Mouse (Mus musculus) liver, embryonic 14.5 days (tissue): ENCODE measurements around the gene Slc30a2. TPM values are rescaled to one million over a fixed set of nuclear protein-coding genes. Genes with fewer than 3 reads are reported as not detected.
A peak's percentile ranks its signal among the peaks of the same experiment; 100 is the strongest.
"Not testable (repeated sequence)": the region's sequence is repeated elsewhere in the genome, so short reads cannot be mapped to it uniquely, and the experiment has no call there.

Source experiments
- ATAC-seq: fragments of 200-750 bp; cut with Nextera tagmentation; 2 replicates; pipeline ENCODE4 v1.8.0; 2017; ENCODE audit warnings: moderate number of reproducible peaks, mild to moderate bottlenecking, moderate library complexity; ENCODE audit not compliant: insufficient read depth
- DNase-seq, 3 experiments: peaks; one replicate each; pipeline ENCODE4 v3.0.0-alpha.2; 2012 to 2013; ENCODE audit warnings: low read depth in 3 of 3, low spot score in 3 of 3
- H3K27ac ChIP-seq: fragments of 300-500 bp; sonication (generic); 2 replicates; pipeline ENCODE4 v1.5.1; 2014; ENCODE audit warnings: moderate library complexity, mild to moderate bottlenecking, control low read depth, inconsistent platforms
- H3K27me3 ChIP-seq: fragments of 300-500 bp; sonication (generic); 2 replicates; pipeline ENCODE4 v1.6.1; 2014; ENCODE audit warnings: mild to moderate bottlenecking, low read length, moderate library complexity; ENCODE audit not compliant: control insufficient read depth, insufficient read depth
- H3K36me3 ChIP-seq: fragments of 300-500 bp; sonication (generic); replicated peaks from 2 replicates; pipeline ENCODE4 v1.6.1; 2014; ENCODE audit warnings: low read depth; ENCODE audit not compliant: control insufficient read depth, insufficient read depth
- H3K4me1 ChIP-seq, 2 experiments: fragments of 200-500 bp in 1 of 2; fragments of 300-500 bp in 1 of 2; sonication (generic) in 1 of 2; replicated peaks; 2 replicates each; pipeline ENCODE4 v1.6.1; 2012 to 2014; ENCODE audit warnings: antibody characterized with exemption in 1 of 2, inconsistent platforms in 1 of 2, low read length in 1 of 2; ENCODE audit not compliant: control insufficient read depth in 2 of 2, insufficient read depth in 2 of 2
- H3K4me2 ChIP-seq: fragments of 300-500 bp; sonication (generic); 2 replicates; pipeline ENCODE4 v1.6.1; 2014; ENCODE audit warnings: low read depth, mild to moderate bottlenecking, control low read depth, moderate library complexity
- H3K4me3 ChIP-seq, 2 experiments: fragments of 200-500 bp in 1 of 2; fragments of 300-500 bp in 1 of 2; sonication (generic) in 1 of 2; 2 replicates each; pipeline ENCODE4 v1.5.1; 2012 to 2014; ENCODE audit warnings: low read depth in 2 of 2, low read length in 2 of 2, mild to moderate bottlenecking in 2 of 2, control low read depth in 1 of 2, inconsistent platforms in 1 of 2, moderate library complexity in 1 of 2; ENCODE audit not compliant: insufficient read depth in 1 of 2
- H3K9ac ChIP-seq: fragments of 300-500 bp; sonication (generic); replicated peaks from 2 replicates; pipeline ENCODE4 v1.6.1; 2014; ENCODE audit warnings: mild to moderate bottlenecking, control low read depth, moderate library complexity
- H3K9me3 ChIP-seq: fragments of 300-500 bp; sonication (generic); 2 replicates; pipeline ENCODE4 v1.6.1; 2016; ENCODE audit warnings: low read length, mixed read lengths; ENCODE audit not compliant: control insufficient read depth
- CTCF ChIP-seq: IDR thresholded peaks from 2 replicates; pipeline ENCODE4 v1.5.1; 2016; ENCODE audit warnings: antibody characterized with exemption, low read depth, control low read depth
- EP300 ChIP-seq: IDR thresholded peaks from 2 replicates; pipeline ENCODE4 v1.6.1; 2016; ENCODE audit warnings: antibody characterized with exemption, low read depth
- WGBS: fragments of 180-500 bp; shearing (Covaris S2); extraction: QIAGEN DNeasy Blood & Tissue Kit; methylation state at CpG from one replicate; pipeline ENCODE4 v1.1.7; 2014; ENCODE audit not compliant: insufficient replicate concordance; 5-methylcytosine and 5-hydroxymethylcytosine counted together
- polyA plus RNA-seq, 2 experiments: library from polyadenylated mRNA; depleted of rRNA in 1 of 2; stranded (reverse) in 1 of 2; unstranded in 1 of 2; fragments of >200 nt; fragmentation: Nextera tagmentation in 1 of 2; extraction: Ambion mirVana in 1 of 2; gene quantifications; 2 replicates each; pipeline versions ENCODE4 v1.2.1 to v1.2.3; 2012 to 2014

The Slc30a2 gene
- polyA plus RNA-seq (2012; rRNA removed) (0.02 TPM in 1 of 2 replicates, not detected in the other), polyA plus RNA-seq (2014; fragmentation: Nextera tagmentation; extraction: Ambion mirVana) (not detected in 2 replicates)

- Histone ChIP-seq H3K4me3 (no peak within 1 kb of the TSS), H3K27me3 (peaks cover 35% of the 10 kb centered on the region), H3K4me2 (no peak within 1 kb of the TSS; the same call in none of the 2 replicates), H3K36me3 (no peaks in the 10 kb centered on the region), H3K9ac (no peak within 1 kb of the TSS), H3K4me1 (no peaks in the 10 kb centered on the region), H3K27ac (no peak within 1 kb of the TSS), H3K9me3 (no peaks in the 10 kb centered on the region)
- DNase-seq (no peak), ATAC-seq (no peak)
- TF ChIP-seq CTCF (no peak), EP300 (no peak)
- 4% methylated on average over 61 of the region's 61 CpGs for WGBS
Observed at GRCm38 (mm10) chr4:134343071-134344031, at the start of gene Slc30a2. TSS of gene Slc30a2 (plus strand) at chr4:134343181.

GRCm38 (mm10) chr4:134293692-134294163 is 49.3 kb upstream of the Slc30a2 start:
- DNase-seq = no peak
- Histone ChIP-seq H3K4me3 (no peak overlapping the region), H3K4me2 (no peak overlapping the region), H3K4me1 (peaks cover 0 to 2% of the 10 kb centered on the region in 2 experiments; a peak in 1 of 4 replicates), H3K27me3 (no peaks in the 10 kb centered on the region), H3K36me3 (no peaks in the 10 kb centered on the region), H3K9me3 (no peaks in the 10 kb centered on the region), H3K9ac (no peak overlapping the region), H3K27ac (no peak overlapping the region)
- TF ChIP-seq CTCF (no peak), EP300 (no peak)
- WGBS = 40% methylated on average over 9 of the region's 9 CpGs
- ATAC-seq = no peak

DNA sequence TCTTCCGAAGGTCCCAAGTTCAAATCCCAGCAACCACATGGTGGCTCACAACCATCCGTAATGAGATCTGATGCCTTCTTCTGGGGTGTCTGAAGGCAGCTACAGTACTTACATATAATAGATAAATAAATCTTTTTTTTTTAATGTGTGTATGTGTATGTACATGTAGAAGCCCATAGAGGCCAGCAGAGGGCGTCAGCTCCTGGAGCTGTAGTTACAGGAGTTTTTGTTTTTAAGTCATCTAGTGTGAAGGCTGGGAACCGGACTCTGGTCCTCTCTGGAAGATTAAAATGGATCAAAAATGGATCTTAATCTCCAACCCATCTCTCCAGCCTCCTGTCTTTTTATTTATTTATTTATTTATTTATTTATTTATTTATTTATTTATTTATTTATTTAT is 46.9 kb upstream of the Slc30a2 start:
- not testable (repeated sequence) for H3K4me3 ChIP-seq, H3K4me2 ChIP-seq, H3K9ac ChIP-seq, H3K36me3 ChIP-seq, H3K4me1 ChIP-seq, DNase-seq, H3K27ac ChIP-seq, ATAC-seq, H3K27me3 ChIP-seq, H3K9me3 ChIP-seq
- WGBS = 64% methylated on average over 4 of the region's 4 CpGs

DNA sequence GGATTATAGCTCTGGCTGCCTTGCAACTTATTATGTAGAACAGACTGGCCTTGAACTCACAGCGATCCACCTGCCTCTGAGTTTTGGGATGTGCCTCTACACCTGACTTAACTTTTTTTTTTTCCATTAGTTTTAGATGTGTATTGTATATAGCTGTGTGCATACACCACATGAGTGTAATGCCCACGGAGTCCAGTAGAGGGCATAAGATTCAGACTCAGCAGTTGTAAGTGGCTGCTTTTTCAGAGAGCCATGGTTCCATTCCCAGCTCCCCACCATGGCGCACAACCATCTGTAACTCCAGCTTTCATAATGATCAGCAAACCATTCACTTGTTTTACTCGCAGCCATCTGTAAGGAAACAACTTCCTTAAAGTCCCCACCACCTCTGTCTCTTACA is 46.5 kb upstream of the Slc30a2 start:
- ATAC-seq = no peak
- H3K4me2 ChIP-seq = no peak overlapping the region
- WGBS = 73% methylated on average over 4 of the region's 4 CpGs

DNA sequence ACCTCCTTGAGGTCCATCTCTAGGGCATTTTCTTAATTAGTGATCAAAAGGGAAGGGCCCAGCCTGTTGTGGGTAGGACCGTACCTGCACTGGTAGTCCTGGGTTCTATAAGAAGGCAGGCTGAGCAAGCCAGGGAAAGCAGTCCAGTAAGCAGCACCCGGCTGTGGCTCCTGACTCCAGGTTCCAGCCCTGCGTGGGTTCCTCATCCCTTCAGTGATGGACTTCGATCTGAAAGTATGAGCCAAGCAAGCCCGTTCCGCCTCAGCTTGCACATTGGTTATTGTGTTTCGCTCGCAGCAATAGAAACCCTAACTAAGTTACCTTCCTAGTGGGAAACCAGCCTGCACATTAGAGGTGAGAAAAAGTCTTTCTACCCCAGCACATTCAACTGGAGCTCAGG is 45.6 kb upstream of the Slc30a2 start:
- no peak for ATAC-seq
- Histone ChIP-seq H3K4me1 (no peaks in the 10 kb centered on the region), H3K4me2 (no peak overlapping the region), H3K4me3 (no peak overlapping the region), H3K9me3 (no peaks in the 10 kb centered on the region), H3K27me3 (no peaks in the 10 kb centered on the region), H3K27ac (no peak overlapping the region), H3K36me3 (no peaks in the 10 kb centered on the region), H3K9ac (no peak overlapping the region)
- DNase-seq = no peak
- TF ChIP-seq EP300 (no peak), CTCF (no peak)
- 78% methylated on average over 8 of the region's 8 CpGs for WGBS

More for the DNA sequence above, 46.5 kb upstream of the Slc30a2 start:
- no peaks in the 10 kb centered on the region for H3K9me3 ChIP-seq
- H3K36me3 ChIP-seq = no peaks in the 10 kb centered on the region
- no peaks in the 10 kb centered on the region for H3K27me3 ChIP-seq
- no peaks in the 10 kb centered on the region for H3K4me1 ChIP-seq
- H3K27ac ChIP-seq = no peak overlapping the region
- no peak overlapping the region for H3K9ac ChIP-seq
- peak; percentile 20; the same call in 1 of the 2 replicates for TF ChIP-seq CTCF
- no peak for TF ChIP-seq EP300
- no peak overlapping the region for H3K4me3 ChIP-seq
- no peak for DNase-seq
